Mouse (Mus musculus) erythroblast, embryonic 14.5 days (primary cell): ENCODE data around the gene Hmgxb4.

ENCODE experiments used
- GATA1 ChIP-seq: IDR thresholded peaks from 2 replicates; pipeline ENCODE4 v1.6.1; 2012; ENCODE audit warnings: low read length, inconsistent platforms, mixed read lengths
- TAL1 ChIP-seq: IDR thresholded peaks from 3 replicates; pipeline ENCODE4 v1.6.1; 2012; ENCODE audit warnings: low read length, inconsistent platforms, mixed read lengths

- TF ChIP-seq TAL1, result no peak
- TF ChIP-seq GATA1, result no peak
Observed at GRCm38 (mm10) chr8:74973904-74974303, 19.3 kb upstream of the Hmgxb4 start.
